Mouse (Mus musculus) CD4-positive, CD25-positive, alpha-beta regulatory T cell, adult 2 months (primary cell): Measurements from ENCODE around the gene Cnn1.
"Not testable (repeated sequence)": the region's sequence is repeated elsewhere in the genome, so short reads cannot be mapped to it uniquely, and the experiment has no call there.

ENCODE experiments used
- DNase-seq: peaks from one replicate; pipeline ENCODE4 v3.0.0-alpha.2; 2012; ENCODE audit warnings: low read depth, low spot score

The Cnn1 gene

GRCm38 (mm10) chr9:22075778-22076177 is 23.2 kb upstream of the Cnn1 start:
- not testable (repeated sequence) for DNase-seq

DNA sequence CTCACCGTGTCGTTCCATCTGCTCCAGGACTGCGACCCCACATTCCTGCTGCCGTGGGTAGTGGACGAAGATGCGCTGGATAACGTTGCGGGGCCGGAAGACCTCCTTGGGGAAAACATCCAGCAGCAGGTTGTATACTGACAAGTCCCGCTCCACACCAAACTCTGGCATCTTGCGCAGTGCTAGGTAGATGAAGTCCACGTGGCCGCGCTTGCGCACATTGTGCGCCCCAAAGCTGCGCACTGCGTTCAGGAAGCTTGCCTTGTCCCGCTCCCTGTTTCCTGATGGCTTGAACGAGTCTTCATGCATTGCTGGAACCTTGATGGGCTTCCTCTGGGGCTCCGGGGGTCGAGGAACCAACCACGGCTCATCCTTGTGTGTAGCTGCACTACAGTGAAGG is 22.8 kb upstream of the Cnn1 start:
- no peak for DNase-seq

DNA sequence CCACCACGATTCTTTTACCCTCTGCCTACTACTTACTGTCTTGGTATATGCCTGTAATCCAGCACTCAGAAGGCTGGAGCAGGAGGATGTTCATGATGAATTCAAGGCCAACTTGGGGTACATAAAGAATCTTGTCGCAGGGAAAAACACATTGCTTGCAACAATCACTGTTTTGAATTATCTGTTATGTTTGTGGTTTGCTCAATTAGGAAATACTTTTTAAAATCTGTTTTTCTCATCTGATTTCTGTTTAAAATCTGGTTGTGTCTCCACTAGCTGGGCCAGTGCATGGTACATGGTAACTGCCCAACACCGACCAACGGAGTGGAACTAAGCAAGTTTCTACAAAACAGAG is 14.4 kb upstream of the Cnn1 start:
- no peak for DNase-seq

DNA sequence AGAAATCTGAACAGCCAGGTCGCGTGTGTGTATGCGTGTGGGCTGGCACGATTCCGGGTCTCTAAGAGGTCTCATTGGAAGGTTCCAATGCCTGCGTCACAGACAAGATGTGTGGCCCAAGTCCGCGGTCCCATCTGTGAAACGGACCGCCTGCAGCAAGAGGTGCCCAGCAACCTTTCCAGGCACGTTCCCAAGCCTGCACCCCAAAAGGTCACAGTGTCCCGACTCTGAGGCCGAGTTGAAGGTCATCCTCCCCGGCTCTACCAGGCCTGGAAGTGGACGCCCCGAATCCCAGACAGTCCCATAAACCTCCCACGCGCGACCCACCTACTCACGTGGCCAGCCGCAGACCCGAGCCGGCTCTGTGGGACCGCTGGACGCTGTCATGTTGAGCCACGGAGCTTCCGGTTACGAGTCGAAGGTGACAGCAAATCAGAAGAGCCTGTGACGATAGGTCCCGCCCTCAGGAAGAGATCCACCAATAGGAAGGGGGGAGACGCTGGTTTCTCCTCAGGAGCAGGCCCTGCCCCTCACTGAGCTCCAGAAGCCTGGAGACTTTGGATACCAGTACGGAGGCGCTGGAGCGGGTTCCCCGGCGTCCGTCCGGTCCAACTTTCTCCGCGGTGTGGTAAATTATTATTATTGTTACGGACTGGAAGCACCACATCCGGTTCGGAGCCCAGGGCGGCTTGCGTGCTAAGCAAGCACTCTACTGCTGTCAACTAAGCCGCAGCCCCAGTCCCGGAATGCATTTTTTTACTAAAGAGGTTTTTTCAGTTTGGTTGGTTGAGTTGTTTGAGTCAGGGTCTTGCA is 13.8 kb upstream of the Cnn1 start, which contains the start of gene Ecsit:
TSS of gene Ecsit (minus strand) at position 417 of the 813 bp plus-strand sequence.
- DNase-seq: peak; percentile 95

GRCm38 (mm10) chr9:22086012-22086411 is 13.0 kb upstream of the Cnn1 start:
- no peak for DNase-seq

DNA sequence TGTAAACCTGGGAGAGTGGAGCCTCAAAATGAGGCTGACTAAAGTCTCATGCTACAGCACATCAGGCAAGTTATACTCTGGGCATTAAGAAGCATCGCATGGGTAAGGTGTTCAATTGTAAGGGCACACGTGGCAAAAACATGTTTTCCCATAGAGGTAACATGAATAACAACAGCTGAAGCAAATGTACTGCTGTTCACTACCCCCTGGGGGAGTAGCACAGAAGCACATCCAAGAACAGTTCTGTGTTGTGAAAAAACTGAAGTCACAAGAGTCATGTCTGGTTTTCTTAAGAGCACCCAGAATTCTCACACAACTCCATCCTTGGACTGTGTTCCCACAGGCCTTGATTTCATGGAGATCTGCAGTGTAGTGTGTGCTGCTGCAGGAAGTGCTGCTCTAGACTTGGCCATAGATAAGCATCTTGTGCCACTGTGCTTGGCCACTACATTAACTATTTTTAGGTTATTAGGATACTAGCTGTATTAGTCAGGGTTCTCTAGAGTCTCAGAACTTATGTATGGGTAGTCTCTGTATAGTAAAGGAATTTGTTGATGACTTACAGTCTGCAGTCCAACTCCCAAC is 11.9 kb upstream of the Cnn1 start:
- no peak for DNase-seq

DNA sequence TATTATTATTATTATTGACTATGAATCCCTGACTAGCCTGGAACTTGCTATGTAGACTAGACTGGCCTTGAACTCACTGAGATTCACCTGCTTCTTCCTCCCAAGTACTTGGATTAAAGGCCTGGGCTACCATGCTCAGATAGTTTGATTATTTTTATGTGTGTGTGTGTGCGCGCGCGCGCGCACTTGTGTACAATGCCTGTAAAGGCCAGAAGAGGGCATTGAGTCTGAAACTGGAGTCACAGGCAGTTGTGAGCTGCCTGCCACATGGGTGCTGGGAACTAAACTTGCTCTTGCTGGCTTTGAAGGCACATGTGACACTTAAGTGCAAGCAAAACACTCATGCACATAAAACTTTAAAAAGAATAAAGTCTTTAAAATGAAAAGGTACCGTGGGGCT is 9.7 kb upstream of the Cnn1 start:
- DNase-seq: no peak

DNA sequence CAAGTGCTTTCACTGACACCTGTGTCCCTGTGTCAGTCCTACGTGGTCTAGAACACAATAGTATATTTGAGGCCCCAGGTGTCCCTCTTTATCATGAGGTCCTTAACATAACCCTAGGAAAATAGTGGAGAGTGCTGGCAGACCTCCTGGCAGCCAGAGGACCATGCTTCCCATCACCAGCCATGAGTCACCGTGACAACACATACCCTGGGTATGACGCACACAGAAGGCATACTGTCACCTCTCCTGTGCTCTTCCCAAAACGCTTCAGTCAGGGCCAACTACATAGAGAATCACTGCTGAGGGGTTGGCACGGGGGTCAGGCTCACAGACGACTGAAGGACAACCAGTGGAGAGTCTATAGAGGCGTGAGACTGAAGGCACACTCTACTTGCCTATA is 9.0 kb upstream of the Cnn1 start:
- no peak for DNase-seq

DNA sequence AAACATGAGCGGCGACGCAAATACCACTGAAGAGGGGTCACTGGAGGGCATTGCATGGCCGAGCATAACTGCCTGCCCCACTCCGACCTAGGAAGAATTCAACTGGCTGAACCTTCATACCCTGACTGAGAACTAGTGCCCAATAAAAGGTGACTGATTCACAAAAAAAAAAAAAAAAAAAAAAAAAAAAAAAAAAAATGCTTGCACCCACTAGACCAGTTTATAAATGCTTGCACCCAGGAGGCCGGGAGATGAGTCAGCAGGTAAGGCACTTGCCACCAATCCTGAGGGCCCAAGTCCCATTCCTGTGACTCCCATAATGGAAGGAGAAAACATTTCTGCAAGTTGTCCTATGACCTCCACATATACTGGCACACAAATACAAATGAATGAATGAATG is 6.3 kb upstream of the Cnn1 start:
- no peak for DNase-seq

- DNase-seq: peak; percentile 92
Observed at GRCm38 (mm10) chr9:22095854-22096307, 3.1 kb upstream of the Cnn1 start.

DNA sequence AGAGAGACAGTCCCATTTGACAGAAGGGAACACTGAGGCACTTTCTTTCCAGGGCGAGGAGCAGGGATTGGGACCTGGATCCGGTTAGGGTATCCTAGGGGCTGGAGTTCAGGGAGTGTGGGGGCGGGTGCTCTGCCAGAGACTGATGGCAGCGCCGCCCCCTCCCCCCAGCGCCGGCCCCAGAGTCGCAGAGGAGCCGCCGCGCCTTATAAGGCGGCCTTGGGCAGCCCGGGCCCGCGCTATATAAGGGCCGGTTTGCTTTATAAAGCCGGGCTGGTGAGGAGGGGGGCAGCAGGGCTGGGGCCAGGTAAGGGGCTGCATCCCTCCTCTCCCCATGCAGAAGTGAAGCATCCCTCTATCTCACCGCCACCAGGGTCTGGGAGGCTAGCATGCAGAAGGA is 906 bp downstream of the Cnn1 start:
- DNase-seq: no peak

GRCm38 (mm10) chr9:22108194-22108593 is 9.2 kb downstream of the Cnn1 start:
- no peak for DNase-seq

DNA sequence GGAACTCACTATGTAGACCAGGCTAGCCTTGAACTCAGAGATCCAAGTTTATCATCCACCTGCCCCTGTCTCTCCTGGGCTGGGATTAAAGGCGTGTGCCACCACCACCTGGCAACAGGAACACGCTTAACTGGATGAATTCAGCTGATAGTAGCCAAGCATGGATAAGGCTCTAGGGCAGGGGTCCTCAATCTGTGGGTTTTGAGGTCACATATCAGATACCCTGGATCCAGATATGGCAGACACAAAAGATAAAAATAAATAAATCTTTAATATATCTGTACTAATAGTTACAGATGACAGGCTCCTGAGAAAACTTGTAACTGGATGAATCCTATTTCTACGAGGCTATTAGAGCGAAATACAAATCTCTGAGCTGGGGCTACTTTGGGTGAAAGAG is 16.6 kb downstream of the Cnn1 start:
- DNase-seq: no peak

- DNase-seq: peak; percentile 23
Observed at GRCm38 (mm10) chr9:22116086-22116485, 17.1 kb downstream of the Cnn1 start.

- DNase-seq: peak; percentile 98
Observed at GRCm38 (mm10) chr9:22116740-22117426, 17.9 kb downstream of the Cnn1 start, which contains the start of gene Elof1. TSS of gene Elof1 (minus strand) at chr9:22117172.

- peak; percentile 94 for DNase-seq
Observed at GRCm38 (mm10) chr9:22117754-22118456, 18.9 kb downstream of the Cnn1 start.

- no peak for DNase-seq
Observed at GRCm38 (mm10) chr9:22119543-22119942, 20.5 kb downstream of the Cnn1 start.

DNA sequence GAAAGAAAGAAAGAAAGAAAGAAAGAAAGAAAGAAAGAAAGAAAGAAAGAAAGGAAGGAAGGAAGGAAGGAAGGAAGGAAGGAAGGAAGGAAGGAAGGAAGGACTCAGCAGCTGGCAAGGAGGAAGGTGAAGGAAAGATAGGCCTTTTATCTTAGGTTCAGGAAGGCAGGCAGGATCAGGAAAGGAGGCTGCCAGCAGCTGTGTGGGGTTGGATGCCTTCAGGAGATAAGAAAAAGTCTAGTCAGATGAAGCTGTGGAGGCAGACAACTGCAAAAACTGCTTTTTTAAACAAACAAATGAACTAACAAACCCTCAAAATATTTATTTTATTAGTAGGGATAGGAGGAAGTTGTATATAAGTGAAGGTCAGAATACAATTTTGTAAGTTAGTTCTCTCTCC is 22.5 kb downstream of the Cnn1 start:
- no peak for DNase-seq

- DNase-seq: no peak
Observed at GRCm38 (mm10) chr9:22122005-22122404, 23.0 kb downstream of the Cnn1 start.

GRCm38 (mm10) chr9:22123069-22123609 is 24.1 kb downstream of the Cnn1 start:
- peak; percentile 40 for DNase-seq

GRCm38 (mm10) chr9:22124169-22124568 is 25.2 kb downstream of the Cnn1 start:
- no peak for DNase-seq
